Mouse (Mus musculus): Measurements from ENCODE around the gene Evl.
"Not testable (repeated sequence)": the region's sequence is repeated elsewhere in the genome, so short reads cannot be mapped to it uniquely, and the experiment has no call there.

The Evl gene

DNA sequence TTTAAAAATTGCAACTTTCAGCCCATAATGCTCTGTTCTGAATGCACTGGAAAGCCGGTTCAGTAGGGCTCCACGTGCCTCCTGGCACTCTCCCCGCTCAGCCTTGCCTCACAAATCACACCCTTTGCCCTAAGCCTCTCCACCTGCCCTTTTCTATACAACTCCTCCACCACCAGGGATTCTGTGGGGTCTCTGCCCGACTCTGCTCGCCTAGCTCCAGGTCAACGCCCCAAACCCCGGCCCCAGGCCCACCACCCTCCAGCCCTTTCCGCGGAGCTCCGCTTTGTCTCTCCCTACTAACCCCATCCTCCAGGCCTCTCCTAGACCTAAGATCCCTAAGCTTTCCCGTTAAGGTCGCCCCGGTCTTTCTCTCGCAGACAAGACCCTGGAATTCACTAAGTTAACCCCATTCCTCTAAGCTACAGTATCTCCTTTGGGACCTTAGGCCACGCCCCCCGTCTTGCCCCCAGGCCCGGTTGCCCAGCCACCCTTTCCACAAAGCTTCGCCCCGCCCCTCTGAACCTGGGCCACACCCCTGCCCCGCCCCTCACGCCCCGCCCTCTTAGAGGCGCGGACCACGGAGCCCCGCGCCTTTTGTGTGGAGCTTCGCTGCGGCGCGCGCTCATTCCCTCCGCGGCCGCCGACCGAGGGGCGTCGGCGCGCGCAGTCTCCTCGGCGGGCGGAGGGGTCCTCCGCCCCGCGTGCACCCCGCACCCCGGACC is at the start of gene Evl:
Evl (plus strand) TSS at position 601 of the 722 bp plus-strand sequence.
- peak; percentile 35 for DNase-seq (ENCODE audit: low read depth)

DNA sequence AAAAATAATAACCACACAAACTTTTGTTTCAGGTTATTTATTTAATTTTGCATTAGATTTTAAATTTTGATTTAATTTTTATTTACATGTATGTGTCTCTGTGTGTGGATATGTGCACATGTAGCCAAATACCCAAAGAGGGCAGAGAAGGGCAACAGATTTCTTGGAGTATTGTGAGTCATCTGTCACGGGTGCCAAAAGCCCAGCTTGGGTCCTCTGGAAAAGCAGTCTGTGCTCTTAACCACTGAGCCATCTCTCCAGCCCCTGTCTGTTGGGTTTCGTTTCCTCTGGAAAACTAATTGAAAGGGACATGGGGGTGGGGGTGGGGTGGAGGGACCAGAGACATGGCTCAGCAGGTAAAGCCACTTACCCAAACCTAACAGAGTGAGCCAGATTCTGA is 48.7 kb upstream of the Evl start:
- DNase-seq (ENCODE audit: low read depth): no peak

DNA sequence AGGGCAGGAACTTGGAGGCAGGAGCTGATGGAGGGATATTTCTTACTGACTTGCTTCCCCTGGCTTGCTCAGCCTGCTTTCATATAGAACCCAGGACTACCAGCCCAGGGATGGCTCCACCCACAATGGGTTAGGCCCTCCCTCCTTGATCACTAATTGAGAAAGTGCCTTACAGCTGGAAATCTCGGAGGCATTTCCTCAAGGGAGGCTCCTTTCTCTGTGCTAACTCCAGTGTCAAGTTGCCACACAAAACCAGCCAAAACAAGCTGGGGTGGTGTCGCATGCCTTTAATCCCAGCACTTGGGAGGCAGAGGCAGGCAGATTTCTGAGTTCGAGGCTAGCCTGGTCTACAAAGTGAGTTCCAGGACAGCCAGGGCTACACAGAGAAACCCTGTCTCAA is 47.5 kb upstream of the Evl start:
- not testable (repeated sequence) for DNase-seq (ENCODE audit: low read depth)

DNA sequence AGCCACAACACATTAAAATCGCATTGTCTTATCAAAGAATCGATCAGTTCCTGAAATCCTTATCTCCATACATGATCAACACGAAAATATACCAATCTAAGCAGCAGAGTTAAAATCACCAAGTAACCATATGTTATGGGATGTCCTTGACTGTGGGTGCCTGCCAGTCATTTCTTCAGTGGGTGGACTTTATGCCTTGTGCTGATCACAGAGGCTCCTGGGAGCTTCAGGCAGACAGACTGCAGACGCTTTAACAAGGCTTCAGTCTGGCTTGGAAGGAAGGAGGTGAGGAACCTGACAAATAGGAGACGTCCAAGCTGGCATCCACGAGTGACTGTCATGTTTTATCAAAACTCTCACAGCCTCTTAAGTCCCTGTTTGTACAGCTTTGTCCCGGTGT is 43.9 kb upstream of the Evl start:
- DNase-seq (ENCODE audit: low read depth): no peak

DNA sequence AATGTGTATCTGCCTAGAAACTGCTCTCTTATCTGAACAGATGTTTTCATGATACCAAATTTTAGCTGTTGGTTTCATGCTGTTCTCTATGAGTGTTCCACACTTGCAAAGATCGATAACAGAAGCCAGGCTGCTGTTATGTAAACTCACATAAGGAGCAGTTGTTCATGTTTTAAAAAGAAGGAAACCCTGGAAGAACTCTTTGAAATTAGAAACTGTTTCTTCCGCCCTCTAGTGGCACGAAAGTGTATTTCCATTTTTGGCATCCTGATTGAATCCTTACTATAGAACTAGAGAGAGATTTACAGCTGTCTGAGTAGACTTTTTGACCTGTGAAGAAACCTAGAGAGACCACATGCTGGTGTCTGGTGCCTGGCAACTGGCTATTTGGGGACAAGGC is 43.5 kb upstream of the Evl start:
- peak; percentile 22 for DNase-seq (ENCODE audit: low read depth)

DNA sequence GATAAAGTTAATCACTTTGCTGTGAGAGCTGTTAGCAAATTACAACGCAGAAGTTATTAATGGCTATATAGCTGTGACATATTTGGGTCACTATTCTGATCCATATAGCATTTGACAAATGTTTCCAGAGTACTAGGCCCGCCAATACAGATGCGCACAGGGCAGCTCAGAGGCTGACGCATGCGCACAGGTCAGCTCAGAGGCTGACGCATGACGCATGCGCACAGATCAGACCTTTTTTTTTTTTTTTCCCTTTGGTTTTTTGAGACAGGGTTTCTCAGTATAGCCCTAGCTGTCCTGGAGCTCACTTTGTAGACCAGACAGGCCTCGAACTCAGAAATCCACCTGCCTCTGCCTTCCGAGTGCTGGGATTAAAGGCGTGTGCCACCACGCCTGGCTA is 39.1 kb upstream of the Evl start:
- DNase-seq (ENCODE audit: low read depth): no peak

DNA sequence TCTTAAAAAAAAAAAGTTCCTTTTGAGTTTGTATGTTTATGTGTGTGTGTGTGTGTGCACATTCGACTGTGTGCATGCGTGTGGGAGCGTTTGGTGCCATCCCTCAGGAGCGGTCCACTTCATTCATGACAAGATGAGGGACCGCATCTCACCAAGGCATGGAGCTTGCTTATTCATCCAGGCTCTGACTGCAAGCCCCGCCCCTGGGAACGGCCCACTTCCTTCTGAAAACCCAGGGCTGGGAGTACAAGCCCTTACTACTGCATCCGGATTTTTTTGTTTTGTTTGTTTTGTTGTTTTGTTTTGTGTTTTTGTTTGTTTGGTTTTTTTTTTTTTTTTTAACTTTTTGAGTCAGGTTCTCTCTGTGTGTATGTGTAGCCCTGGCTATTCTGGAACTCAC is 35.1 kb upstream of the Evl start:
- no peak for DNase-seq (ENCODE audit: low read depth)

DNA sequence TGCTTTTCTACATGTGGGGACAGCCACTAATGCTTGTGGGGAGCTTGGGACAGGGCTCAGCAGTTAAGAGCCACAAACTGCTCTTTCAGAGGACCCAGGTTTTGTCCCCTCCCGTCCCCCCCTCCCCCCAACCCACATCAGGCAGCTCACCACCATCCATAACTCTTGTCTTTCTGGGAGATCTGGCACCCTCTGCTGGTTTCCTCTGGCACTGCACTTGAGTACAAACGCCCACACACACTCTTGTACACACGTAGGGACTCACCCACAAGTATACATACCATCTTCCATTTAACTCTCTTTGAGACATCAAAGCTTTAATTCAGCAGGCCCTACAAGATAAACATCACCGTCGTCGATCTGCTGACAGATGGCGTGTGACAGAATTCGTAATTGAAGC is 25.3 kb upstream of the Evl start:
- DNase-seq (ENCODE audit: low read depth): peak; percentile 15

DNA sequence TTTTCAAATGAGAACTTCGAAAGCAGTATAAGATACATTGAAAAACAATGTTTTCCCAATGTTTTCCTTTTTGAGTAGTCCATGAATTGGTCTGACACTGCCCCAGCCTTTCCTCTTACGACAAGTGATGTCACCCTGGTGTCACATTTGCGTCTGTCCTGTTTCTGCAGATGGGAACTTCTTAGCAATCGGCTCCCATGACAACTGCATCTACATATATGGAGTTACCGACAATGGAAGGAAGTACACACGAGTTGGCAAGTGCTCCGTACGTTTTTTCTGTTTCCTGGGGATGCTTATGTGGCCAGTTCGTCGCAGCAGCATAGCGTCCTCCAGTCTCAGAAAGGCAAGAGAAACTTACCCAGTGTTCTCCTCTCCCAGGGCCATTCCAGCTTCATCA is 20.0 kb upstream of the Evl start:
- no peak for DNase-seq (ENCODE audit: low read depth)

DNA sequence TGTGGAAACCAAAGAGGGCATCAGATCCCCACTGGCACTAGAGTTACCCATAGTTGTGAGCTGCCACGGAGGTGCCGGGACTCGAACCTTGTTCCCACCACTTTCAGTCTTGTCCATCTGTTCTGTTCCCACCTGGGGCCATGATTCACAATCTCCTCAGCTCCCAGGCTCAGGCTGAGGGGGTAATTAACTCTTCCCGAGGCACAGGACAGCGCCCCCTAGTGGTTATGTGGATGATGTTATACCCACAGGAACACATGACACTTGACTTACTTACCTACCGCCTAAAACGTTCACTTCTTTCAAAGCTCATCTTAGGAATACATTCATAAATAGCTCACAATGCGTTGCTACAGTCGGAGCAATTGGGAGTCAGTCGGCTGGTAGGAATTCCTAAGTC is 18.1 kb upstream of the Evl start:
- no peak for DNase-seq (ENCODE audit: low read depth)

DNA sequence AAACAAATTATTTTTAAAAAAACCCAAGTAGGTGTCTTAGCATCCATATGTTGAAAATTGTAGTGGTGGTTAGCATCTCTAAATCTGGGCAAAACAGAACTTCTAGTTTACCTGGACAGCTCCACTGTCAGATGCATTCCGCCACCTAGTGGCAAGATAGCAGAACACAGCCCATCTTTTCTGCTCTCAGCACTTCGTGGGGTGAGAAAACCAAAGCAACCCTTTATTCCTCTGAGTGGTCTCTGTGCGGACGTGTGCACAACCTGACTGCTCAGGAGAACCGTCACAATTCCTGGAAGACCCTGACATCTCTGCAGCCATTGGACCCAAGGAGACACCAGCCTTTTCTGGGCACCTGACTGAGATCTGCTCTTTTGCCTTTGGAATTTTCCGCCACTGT is 13.4 kb upstream of the Evl start:
- DNase-seq (ENCODE audit: low read depth): no peak

DNA sequence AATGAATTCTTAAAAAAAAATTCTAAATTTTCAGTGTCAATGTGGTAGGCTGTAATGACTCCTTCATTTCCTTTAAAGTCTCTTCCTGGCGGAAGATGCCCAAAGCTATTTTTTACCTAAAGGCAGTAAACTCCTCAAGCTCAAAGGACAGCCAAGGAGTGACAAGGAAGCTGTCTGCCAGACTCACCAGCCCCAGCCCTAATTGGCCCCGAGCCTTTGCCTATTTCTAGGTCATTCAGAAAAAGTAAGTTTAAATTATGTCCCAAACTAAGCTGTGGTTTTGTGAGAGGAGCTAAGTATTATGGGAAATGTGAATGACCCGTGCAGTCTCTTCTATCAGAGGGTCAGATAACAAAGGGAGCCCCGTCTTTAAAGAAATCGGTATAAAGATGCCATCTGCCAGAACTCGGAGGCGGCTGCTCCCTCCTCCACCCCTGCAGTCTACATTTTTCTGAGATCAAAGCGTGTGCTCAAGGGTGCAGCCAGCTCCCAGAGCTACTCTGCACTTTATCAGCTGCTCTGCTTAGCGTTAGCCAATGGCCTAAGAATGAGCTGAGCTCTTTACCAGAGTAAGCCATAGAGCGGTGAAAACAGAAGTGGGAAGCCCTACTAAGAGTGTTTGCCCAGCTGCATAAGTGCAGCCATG is 7.9 kb upstream of the Evl start:
- no peak for DNase-seq (ENCODE audit: low read depth)

DNA sequence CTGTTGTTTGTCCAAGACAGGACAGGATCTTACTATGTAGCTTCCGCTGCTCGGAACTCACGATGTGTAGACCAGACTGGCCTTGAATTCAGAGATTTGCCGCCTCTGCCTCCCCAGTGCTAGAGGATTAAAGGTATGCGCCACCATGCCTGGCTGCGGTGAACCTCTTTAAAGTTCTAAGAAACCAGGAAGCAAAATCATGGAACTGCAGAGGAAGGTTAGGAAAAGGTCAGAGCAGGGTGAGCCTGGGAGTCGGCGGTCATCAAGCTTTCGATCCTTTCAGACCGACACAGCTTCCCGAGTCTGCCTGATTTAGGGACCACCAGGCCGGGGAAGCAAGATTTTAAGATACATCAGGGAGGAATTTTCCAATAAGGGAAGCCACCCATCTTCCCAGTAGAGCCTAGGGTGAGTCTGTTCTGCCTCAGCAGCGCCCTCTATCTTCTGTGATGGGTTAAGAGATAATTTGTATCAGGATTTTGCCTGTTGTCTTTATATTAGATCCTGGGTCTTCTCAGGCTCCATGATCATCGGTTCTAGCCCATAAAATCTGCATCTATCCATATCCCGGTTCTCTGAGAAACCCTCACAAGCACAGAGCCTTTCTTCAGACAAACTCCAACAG is 7.2 kb upstream of the Evl start:
- no peak for DNase-seq (ENCODE audit: low read depth)

DNA sequence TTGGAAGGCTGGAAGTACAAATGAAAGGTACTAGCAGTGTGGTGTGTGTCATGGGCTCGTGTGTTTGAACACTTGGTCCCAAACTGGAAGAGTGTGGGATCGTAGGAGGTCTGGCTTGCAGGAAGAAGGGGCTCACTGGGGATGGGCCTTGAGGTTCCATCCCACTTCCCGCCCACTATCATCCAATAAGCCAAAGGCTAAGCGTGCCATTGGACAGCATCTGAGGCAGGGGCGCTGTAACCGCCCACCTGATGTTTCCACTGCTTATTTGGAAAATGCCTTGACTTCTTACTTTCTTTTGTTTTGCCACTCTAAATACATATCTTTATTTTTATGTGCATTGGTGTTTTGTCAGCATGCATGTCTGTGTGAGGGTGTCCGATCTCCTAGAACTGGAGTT is 2.8 kb upstream of the Evl start:
- DNase-seq (ENCODE audit: low read depth): no peak

DNA sequence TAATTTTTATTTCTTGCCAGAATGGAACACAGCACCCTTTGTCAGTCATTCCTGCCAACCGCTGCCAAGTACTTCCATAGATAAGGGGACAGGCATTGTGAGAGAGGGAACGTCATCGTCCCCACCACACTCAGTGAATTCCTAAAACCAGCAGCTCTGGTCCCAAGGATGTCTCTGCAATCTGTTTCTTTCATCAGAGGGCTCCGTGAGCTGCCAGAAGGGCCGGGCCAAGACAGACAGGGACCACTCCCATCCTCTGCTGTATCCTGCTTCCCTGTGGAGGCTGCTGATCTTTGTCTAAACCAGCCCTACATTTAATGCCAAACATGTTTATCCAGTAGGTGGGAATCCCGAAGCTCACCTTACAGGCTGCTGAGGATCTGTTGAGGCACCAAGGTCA is 1.4 kb upstream of the Evl start:
- no peak for DNase-seq (ENCODE audit: low read depth)

DNA sequence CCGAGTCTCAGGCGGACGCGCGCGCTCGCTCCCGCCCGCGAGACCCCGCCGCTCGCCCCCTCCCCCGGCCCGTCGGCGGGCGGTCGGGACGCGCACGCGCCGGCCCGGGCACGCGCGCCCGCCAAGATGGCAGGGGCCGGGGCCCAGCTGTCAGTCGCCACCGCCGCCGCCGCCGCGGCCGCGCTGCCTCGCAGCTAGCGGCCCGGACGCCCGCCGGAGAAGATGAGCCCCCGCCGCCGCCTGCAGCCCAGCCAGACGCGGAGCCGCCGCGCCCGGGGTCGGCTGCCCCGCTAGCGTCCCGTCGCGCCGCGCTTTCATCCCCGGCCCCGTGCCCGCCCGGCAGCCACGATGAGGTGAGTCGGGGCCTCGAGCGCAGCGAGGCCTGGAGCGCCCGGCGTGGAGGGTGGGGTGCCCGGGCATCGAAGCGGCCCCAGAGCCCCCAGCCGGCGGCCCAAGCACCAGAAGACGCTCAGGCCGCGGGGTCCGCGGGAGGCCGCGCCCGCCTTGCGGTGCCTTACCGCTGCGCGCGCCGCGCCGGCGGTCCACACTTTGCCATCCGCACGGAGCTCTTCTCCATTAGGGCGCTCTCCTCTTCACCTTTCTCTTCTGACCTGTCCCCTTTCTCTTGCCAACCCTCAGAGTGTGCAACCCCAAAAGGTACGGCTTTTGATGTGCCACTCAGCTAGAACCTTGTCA is 489 bp downstream of the Evl start:
- no peak for DNase-seq (ENCODE audit: low read depth)

DNA sequence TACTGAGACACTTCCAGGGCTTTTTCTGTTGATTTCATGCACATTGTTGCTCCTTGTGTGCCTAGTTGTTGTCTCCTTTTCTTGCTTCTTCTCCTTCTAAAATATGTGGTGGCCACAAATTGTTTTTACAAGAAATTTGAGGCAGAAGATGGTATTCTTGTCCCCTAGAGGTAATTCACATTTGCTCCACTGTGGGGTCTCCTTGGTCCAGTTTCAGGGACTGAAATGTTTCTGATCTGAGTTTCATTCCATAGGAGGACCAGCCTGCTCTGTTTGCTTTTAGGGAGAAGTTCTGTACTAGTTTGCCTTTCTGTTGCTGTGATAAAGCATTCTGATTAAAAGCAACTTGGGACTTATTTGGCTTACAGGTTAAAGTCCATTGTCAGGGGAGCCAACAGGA is 3.7 kb downstream of the Evl start:
- DNase-seq (ENCODE audit: low read depth): no peak

DNA sequence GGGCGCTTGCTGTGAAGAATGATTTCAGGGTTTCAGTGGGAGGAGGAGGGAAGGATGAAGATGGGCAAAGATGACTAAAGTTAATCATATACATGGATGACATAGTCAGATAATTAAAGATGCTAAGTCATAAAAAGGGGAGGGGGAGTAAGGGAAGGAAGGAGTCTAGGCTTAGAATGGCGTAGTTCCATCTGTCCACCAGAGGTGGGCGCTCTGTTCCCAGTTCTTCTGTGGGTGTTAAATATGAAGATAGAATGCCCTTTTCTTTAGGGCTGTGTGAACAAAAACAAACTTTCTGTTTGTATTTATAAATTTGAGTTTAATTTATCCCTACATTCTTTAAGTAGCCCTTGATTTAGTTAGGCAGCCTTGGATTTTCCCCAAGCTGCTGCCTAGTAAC is 8.7 kb downstream of the Evl start:
- DNase-seq (ENCODE audit: low read depth): no peak

DNA sequence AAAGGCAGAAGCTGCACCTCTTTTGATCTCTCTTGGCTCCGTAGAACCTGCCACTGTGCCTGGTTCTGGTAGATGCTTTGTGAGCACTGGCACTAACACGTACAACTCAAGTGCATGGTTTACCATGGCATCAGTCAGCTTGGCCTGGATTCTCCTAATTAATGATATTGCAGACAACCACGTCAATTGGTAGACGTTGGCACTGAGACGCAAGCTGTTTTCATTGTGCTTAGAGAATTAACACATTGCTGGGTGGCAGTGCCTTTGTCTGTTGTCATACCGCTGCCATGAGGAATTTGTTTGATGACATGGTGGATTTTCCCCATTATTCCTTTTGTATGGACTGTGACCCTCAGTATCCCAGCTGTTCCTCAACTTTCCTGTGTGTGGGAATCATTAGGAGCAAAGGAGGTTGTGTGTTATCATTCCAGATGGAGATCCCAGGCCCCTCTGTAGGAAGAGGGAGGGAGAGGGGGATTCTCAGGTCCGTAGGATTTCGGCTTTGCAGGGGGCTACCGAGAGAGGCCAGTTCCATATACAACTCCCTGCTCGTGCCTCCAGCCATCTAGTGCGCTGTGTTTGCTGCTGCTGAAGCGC is 10.5 kb downstream of the Evl start:
- no peak for DNase-seq (ENCODE audit: low read depth)

DNA sequence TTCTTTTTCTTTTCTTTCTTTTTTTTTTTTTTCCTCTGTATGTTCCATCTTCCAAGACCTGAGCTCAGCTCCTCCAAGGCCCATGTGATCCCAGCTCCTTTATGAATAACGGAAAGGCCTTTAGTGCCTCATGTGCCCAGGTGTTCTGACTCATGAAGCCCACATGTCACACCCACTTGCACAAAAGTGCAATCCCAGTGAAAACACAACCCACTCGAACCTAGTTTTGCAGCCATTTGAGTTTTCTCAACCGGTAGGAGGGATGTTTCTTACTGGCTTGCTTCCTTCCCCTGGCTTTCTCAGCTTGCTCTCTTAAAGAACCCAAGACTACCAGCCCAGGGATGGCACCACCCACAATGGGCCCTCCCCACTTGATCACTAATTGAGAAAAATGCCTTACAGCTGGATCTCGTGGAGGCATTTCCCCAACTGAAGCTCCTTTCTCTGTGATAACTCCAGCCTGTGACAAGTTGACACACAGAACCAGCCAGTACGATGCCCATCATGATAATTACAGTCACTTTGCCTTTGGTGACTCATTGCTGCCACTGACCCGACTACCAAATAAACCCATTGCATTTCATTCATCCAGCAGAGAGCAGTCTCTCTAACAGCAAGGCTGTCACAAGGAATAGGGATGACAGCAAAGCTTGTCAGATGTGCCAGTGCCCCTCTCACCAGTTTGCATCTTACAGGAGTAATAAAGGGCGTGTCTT is 24.8 kb downstream of the Evl start:
- DNase-seq (ENCODE audit: low read depth): no peak

DNA sequence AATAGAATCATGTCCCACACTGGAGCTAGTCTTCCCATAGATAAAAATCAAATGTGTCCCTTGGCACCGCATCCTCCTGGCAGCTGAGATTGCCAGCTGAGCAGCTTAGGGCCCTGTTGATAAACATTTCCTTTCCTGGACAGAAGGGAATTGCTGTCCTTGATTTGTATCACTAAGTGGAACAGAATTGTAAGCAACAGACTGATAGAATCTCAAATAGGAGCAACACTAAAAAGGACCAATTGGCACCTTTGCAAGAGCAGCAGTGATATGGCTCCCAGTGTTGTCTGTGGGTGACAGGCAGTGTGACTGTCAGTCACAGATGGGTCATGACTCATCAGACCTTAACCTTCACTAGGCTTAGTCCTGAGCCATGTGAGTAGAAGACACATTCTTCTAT is 29.3 kb downstream of the Evl start:
- no peak for DNase-seq (ENCODE audit: low read depth)

DNA sequence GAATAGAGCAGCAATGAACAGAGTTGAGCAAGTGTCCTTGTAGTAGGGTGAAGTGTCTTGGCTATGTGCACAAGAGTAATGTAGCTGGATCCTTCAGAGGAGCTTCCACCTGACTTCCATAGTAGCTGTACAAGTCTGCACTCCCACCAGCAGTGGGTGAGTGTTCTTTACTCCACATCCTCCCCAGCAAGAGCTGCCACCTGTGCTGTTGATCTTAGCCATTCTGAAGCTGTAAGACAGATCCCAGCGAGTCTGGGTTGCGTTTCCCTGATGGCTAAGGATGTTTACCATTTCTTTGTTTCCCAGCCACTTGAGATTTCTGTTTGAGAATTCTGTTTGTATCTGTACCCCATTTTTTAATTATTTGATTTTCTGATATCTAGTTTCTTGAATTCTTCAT is 35.6 kb downstream of the Evl start:
- no peak for DNase-seq (ENCODE audit: low read depth)
